Mouse (Mus musculus): ENCODE results near the gene Sema4a.
A peak's percentile ranks its signal among the peaks of the same experiment; 100 is the strongest.

- TF ChIP-seq CTCF (IDR thresholded peaks at IDR 0.05; ENCODE audit: low read depth): peak; percentile 68
- TF ChIP-seq EP300 (optimal IDR thresholded peaks at IDR 0.05): peak; percentile 75
Observed at GRCm38 (mm10) chr3:88509692-88510420, 48.9 kb upstream of the Sema4a start, which contains the start of gene Lmna.
